In genomic region chr15:85464190-85464589, GRCm38 (mm10) we compare ENCODE assay signal across 18 mouse cellular contexts. TPM values are rescaled to one million over a fixed set of nuclear protein-coding genes. Genes with fewer than 3 reads are reported as not detected.
DNase-seq lines count a peak whose midpoint lies in the region; ATAC-seq and TF ChIP-seq lines count a peak whose summit lies in the region.
"Had no signal": no experiment of that assay in that cellular context is flagged by ENCODE, and none has a peak within 500 bp of the region (broad histone marks: within the 10 kb centered on the region; RNA-seq: fewer than 3 reads in every experiment).

No protein-coding gene starts in this region.

- no peak overlapping the region for H3K4me2 ChIP-seq in forebrain, embryonic 14.5 days (ENCODE audit: low read length)
- H3K4me2 ChIP-seq in neural tube, embryonic 15.5 days, result no peak overlapping the region
- H3K4me2 ChIP-seq: intestine, embryonic 15.5 days; limb, embryonic 12.5 days had no signal

- H3K27me3 ChIP-seq in forebrain, embryonic 14.5 days (replicated peaks; ENCODE audit: control insufficient read depth, insufficient read depth, low read length), result no peaks in the 10 kb centered on the region
- H3K27me3 ChIP-seq in neural tube, embryonic 15.5 days (replicated peaks), result no peaks in the 10 kb centered on the region
- H3K27me3 ChIP-seq: intestine, embryonic 15.5 days; limb, embryonic 12.5 days had no signal

- peaks cover 67% of the 10 kb centered on the region for H3K4me1 ChIP-seq in forebrain, embryonic 14.5 days (ENCODE audit: control insufficient read depth, insufficient read depth, low read length)
- peaks cover 48% of the 10 kb centered on the region for H3K4me1 ChIP-seq in neural tube, embryonic 15.5 days
- H3K4me1 ChIP-seq: intestine, embryonic 15.5 days had no signal

- TF ChIP-seq CTCF in layer of hippocampus, adult 2 months (conservative IDR thresholded peaks at IDR 0.05), result peak; percentile 46

- H3K27ac ChIP-seq in layer of hippocampus, adult 2 months, result peak overlapping the region; percentile 72
- peak overlapping the region; percentile 59 for H3K27ac ChIP-seq in forebrain, embryonic 14.5 days (ENCODE audit: low read depth, low read length)
- H3K27ac ChIP-seq in neural tube, embryonic 15.5 days (replicated peaks), result peak overlapping the region; percentile 76
- H3K27ac ChIP-seq: intestine, embryonic 15.5 days; limb, embryonic 12.5 days had no signal

- H3K36me3 ChIP-seq in forebrain, embryonic 14.5 days (ENCODE audit: control insufficient read depth, insufficient read depth, low read length), result peaks cover 33% of the 10 kb centered on the region
- peaks cover 25% of the 10 kb centered on the region for H3K36me3 ChIP-seq in neural tube, embryonic 15.5 days

- no peak overlapping the region for H3K4me3 ChIP-seq in layer of hippocampus, adult 2 months
- H3K4me3 ChIP-seq in forebrain, embryonic 14.5 days (ENCODE audit: low read depth, low read length), result no peak overlapping the region
- H3K4me3 ChIP-seq in neural tube, embryonic 15.5 days (replicated peaks), result no peak overlapping the region
- H3K4me3 ChIP-seq: intestine, embryonic 15.5 days; limb, embryonic 12.5 days had no signal

- ATAC-seq in forebrain, embryonic 14.5 days, result peak; percentile 61
- ATAC-seq in neural tube, embryonic 15.5 days (ENCODE audit: low FRiP score), result no peak
- ATAC-seq: intestine, embryonic 15.5 days had no signal

- DNase-seq in layer of hippocampus, adult 2 months (ENCODE audit: low spot score in 2 of 2), result no peak
- no peak for DNase-seq in layer of hippocampus, postnatal 36 days
- DNase-seq in forebrain, embryonic 14.5 days (ENCODE audit: low spot score), result peak; percentile 87
- DNase-seq in mesoderm, embryonic 11.5 days (ENCODE audit: low read depth, low spot score), result peak; percentile 62
- DNase-seq in kidney, postnatal 36 days, result no peak
- no peak for DNase-seq in ovary, adult 18-20 months (ENCODE audit: low spot score)
- no peak for DNase-seq in lung, postnatal 4 days
- DNase-seq: cerebellum, postnatal 25 days; gastrocnemius, postnatal 10 days; lung, adult 2 months had no signal

- WGBS in forebrain, embryonic 14.5 days, result 0% methylated on average over 5 of the region's 5 CpGs
- 6% methylated on average over 5 of the region's 5 CpGs for WGBS in neural tube, embryonic 15.5 days

- H3K9ac ChIP-seq in forebrain, embryonic 14.5 days (ENCODE audit: low read length), result no peak overlapping the region
- no peak overlapping the region for H3K9ac ChIP-seq in neural tube, embryonic 15.5 days (replicated peaks)
- H3K9ac ChIP-seq: intestine, embryonic 15.5 days; limb, embryonic 12.5 days had no signal

- H3K9me3 ChIP-seq in forebrain, embryonic 14.5 days (replicated peaks; ENCODE audit: control insufficient read depth, low read length), result no peaks in the 10 kb centered on the region
- H3K9me3 ChIP-seq in neural tube, embryonic 15.5 days (replicated peaks), result no peaks in the 10 kb centered on the region
- H3K9me3 ChIP-seq: G1E; intestine, embryonic 15.5 days; limb, embryonic 12.5 days had no signal

RNA-seq across cellular contexts. Expression of gene 7530416G11Rik, which starts 38.8 kb away (rescaled TPM):
- not detected for total RNA-seq in layer of hippocampus, adult 2 months (2021)
- not detected for total RNA-seq in layer of hippocampus, postnatal 36 days (2021)
- polyA plus RNA-seq in forebrain, embryonic 14.5 days (2014; fragmentation: Nextera tagmentation; extraction: Ambion mirVana), result not detected in 2 replicates
- not detected in 2 replicates for polyA plus RNA-seq in neural tube, embryonic 15.5 days (2015; fragmentation: Nextera tagmentation; extraction: Ambion mirVana)
- total RNA-seq: G1E; gastrocnemius, postnatal 10 days; megakaryocyte-erythroid progenitor cell, adult 5-6 weeks had no signal
- polyA plus RNA-seq: G1E; heart, embryonic 16.5 days; intestine, embryonic 15.5 days; large intestine, adult 2 months; limb, embryonic 12.5 days; lung, adult 2 months; thymus, postnatal 0 days had no signal

Comparison
In these comparisons a context has a peak if more than half of its experiments do, and no peak if none do; other contexts are left out.
1. DNase-seq: peak in forebrain, embryonic 14.5 days (single experiment) and mesoderm, embryonic 11.5 days (single experiment); none in layer of hippocampus, adult 2 months (0 of 2), layer of hippocampus, postnatal 36 days (0 of 2), kidney, postnatal 36 days (0 of 2), ovary, adult 18-20 months (single experiment) and lung, postnatal 4 days (0 of 2).
2. Peak in every context shown above with its lines, with median percentiles within 50 percentile points of each other: H3K27ac ChIP-seq.